Mouse (Mus musculus) liver, embryonic 12.5 days (tissue): ENCODE results near the gene Ank. TPM values are rescaled to one million over a fixed set of nuclear protein-coding genes. Genes with fewer than 3 reads are reported as not detected.
A peak's percentile ranks its signal among the peaks of the same experiment; 100 is the strongest.

ENCODE experiments used
- ATAC-seq: fragments of 200-750 bp; cut with Nextera tagmentation; 2 replicates; pipeline ENCODE4 v1.8.0; 2017; ENCODE audit warnings: moderate number of reproducible peaks, mild to moderate bottlenecking, moderate library complexity
- H3K27ac ChIP-seq: fragments of 300-500 bp; sonication (generic); 2 replicates; pipeline ENCODE4 v1.5.1; 2016; ENCODE audit warnings: mild to moderate bottlenecking
- H3K27me3 ChIP-seq: fragments of 300-500 bp; sonication (generic); replicated peaks from 2 replicates; pipeline ENCODE4 v1.6.1; 2016; ENCODE audit warnings: mild to moderate bottlenecking, moderate library complexity
- H3K36me3 ChIP-seq: fragments of 300-500 bp; sonication (generic); 2 replicates; pipeline ENCODE4 v1.6.1; 2016; ENCODE audit warnings: mild to moderate bottlenecking, moderate library complexity
- H3K4me1 ChIP-seq: fragments of 300-500 bp; sonication (generic); 2 replicates; pipeline ENCODE4 v1.6.1; 2016
- H3K4me2 ChIP-seq: fragments of 300-500 bp; sonication (generic); 2 replicates; pipeline ENCODE4 v1.6.1; 2016; ENCODE audit warnings: mild to moderate bottlenecking, moderate library complexity
- H3K4me3 ChIP-seq: fragments of 300-500 bp; sonication (generic); 2 replicates; pipeline ENCODE4 v1.5.1; 2016; ENCODE audit warnings: mild to moderate bottlenecking, moderate library complexity
- H3K9ac ChIP-seq: fragments of 300-500 bp; sonication (generic); 2 replicates; pipeline ENCODE4 v1.6.1; 2016; ENCODE audit warnings: mild to moderate bottlenecking, moderate library complexity
- H3K9me3 ChIP-seq: fragments of 300-500 bp; sonication (generic); replicated peaks from 2 replicates; pipeline ENCODE4 v1.6.1; 2016; ENCODE audit warnings: mild to moderate bottlenecking, moderate library complexity
- WGBS: fragments of 180-500 bp; shearing (Covaris S2); methylation state at CpG from one replicate; pipeline ENCODE4 v1.1.7; 2016; ENCODE audit not compliant: insufficient replicate concordance; 5-methylcytosine and 5-hydroxymethylcytosine counted together
- polyA plus RNA-seq: library from polyadenylated mRNA; unstranded; fragments of >200 nt; fragmentation: Nextera tagmentation; extraction: Ambion mirVana; gene quantifications from 2 replicates; pipeline ENCODE4 v1.2.1, GENCODE M21; 2016

The Ank gene
- polyA plus RNA-seq, 1 experiment from 2014 or later, result 13.6 TPM

DNA sequence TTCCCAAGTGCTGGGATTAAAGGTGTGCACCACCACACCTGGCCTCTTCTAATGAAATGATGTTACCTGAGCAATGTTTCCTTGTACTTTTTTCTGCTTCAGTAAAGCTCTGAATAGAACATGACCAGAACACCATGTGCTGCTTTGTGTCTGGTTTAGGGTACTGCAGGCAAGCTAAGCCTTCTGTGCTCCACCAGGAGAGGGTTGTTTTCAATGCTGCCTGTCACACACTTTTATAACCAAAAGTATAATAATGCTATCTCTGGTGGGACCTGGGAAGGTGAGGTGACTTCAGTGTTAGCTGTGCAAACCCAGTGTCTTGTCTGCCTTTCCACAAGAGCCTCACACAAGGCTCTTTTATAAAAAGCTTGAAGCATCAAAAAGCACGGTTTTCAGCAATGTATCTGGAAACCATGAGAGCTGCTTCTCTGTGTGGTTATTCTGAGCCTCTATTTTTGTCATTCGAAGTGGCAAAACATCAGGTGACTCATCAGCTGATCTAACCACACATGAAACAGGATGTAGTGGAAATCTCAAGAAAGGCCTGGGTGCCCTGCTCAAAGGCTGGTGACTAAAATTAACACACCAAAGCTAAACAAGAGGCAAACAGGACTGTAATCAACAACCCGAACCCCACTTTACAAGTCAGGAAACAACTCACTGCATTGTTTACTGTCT lies 130.1 kb downstream of the Ank start:
- Histone ChIP-seq H3K4me2 (no peak overlapping the region), H3K9ac (no peak overlapping the region), H3K27ac (no peak overlapping the region), H3K9me3 (no peaks in the 10 kb centered on the region), H3K4me1 (0 out of 2 replicates have a peak, but pooled peaks cover 12% of the 10 kb centered on the region), H3K27me3 (no peaks in the 10 kb centered on the region), H3K4me3 (no peak overlapping the region), H3K36me3 (peaks cover 94% of the 10 kb centered on the region)
- 31% methylated on average over 3 of the region's 3 CpGs for WGBS
- no peak for ATAC-seq

DNA sequence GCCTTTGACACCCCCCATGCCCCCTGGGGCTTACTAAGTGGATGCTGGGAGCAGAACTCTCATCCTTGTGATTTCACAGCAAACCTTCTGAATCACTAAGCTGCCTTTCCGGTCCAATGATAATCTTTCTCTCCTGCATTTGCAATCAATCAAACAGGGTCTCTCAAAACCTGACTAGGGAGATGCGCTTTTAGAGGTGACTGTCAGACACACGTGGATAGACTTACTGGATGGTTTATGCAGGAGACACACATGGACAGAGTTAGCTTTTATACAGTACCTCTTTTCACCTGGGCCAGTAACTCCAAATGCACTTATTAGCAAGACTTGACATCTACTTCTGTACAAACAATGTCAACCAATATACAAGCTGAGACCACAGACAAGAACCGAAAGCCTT lies 131.0 kb downstream of the Ank start:
- Histone ChIP-seq H3K4me1 (0 out of 2 replicates have a peak, but pooled peaks cover 12% of the 10 kb centered on the region), H3K9me3 (no peaks in the 10 kb centered on the region), H3K36me3 (peaks cover 90% of the 10 kb centered on the region), H3K27ac (no peak overlapping the region), H3K27me3 (no peaks in the 10 kb centered on the region), H3K4me3 (no peak overlapping the region), H3K4me2 (no peak overlapping the region), H3K9ac (no peak overlapping the region)
- no peak for ATAC-seq
- 80% methylated on average over 4 of the region's 4 CpGs for WGBS

DNA sequence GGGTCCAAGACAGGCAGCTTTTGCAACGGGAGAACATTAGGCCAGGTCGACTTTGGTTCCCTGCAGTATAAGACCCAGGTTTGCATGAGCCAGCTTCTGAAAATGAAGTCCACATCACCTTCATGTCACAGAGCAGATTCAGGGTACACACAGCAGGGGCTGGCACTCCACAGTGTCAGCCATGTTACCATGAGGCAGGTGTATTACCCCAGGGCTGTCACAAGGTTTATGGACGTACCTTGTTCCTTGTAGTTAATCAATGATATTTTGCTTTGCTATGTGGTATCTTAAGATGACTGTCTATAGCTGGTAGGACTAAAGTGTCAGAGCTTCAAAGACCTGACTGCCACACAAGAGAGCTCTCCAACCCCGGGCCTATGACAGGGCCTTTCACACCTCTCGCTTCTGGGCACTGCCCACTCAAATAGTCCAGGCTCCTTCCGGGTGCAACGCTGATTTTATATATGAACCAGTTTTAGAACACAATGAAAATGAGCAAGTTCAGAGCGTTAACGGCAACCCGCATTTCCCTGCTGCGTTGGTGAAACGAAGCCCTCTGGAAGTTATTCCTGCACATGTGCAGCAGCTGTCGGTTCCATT lies 132.4 kb downstream of the Ank start:
- peaks cover 88% of the 10 kb centered on the region for H3K36me3 ChIP-seq
- no peak for ATAC-seq
- WGBS, result 90% methylated on average over 13 of the region's 13 CpGs

DNA sequence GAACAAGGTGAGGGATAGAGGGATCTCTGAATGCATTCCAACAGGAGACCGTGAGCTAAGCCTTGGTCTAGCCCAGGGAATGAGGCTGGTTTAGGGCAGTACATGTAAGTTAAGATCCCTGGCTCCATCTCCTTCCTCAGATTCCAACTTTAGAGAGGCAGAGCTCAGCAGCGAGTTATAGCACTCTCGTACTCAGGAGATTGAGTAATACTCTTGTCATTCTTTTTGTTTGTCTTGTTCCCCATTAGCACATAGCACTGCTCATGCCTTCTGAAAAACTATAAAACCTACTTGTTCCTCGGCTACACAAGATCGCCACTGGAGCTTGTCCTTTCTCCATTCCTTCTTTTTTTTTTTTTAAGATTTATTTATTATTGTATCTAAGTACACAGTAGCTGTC lies 134.0 kb downstream of the Ank start:
- no peak for ATAC-seq
- WGBS, result 81% methylated on average over 5 of the region's 5 CpGs
- H3K36me3 ChIP-seq, result peaks cover 84% of the 10 kb centered on the region

More for the DNA sequence above, 132.4 kb downstream of the Ank start:
- Histone ChIP-seq H3K27me3 (no peaks in the 10 kb centered on the region), H3K4me3 (no peak overlapping the region), H3K4me1 (0 out of 2 replicates have a peak, but pooled peaks cover 12% of the 10 kb centered on the region), H3K4me2 (no peak overlapping the region), H3K9ac (no peak overlapping the region), H3K9me3 (no peaks in the 10 kb centered on the region), H3K27ac (no peak overlapping the region)

DNA sequence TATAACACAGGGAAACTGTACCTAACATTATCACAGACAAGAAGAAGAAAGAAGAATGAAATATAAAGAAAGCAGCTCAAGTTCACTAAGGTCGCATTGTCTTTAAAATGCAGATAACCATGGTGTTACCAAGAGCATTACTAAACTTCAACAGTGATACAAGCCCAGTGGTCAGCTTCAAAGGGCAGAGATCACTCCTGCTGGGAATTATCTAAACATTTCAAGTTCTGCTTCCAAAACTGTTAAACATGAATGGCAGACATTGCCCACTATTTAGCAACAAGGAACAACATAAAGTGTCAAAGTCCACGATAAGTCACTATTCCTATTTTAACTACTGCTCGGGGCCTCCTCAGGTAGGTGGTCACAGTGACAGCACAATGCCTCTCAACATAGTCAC lies 138.1 kb downstream of the Ank start:
- Histone ChIP-seq H3K4me3 (no peak overlapping the region), H3K36me3 (peaks cover 86% of the 10 kb centered on the region), H3K4me2 (no peak overlapping the region), H3K9me3 (no peaks in the 10 kb centered on the region), H3K9ac (no peak overlapping the region), H3K27ac (no peak overlapping the region), H3K27me3 (no peaks in the 10 kb centered on the region), H3K4me1 (no peaks in the 10 kb centered on the region)
- 75% methylated on average over 3 of the region's 3 CpGs for WGBS
- ATAC-seq, result no peak

More for the DNA sequence above, 134.0 kb downstream of the Ank start:
- Histone ChIP-seq H3K27me3 (no peaks in the 10 kb centered on the region), H3K4me3 (no peak overlapping the region), H3K4me2 (no peak overlapping the region), H3K9ac (no peak overlapping the region), H3K27ac (no peak overlapping the region), H3K4me1 (0 out of 2 replicates have a peak, but pooled peaks cover 12% of the 10 kb centered on the region), H3K9me3 (no peaks in the 10 kb centered on the region)

DNA sequence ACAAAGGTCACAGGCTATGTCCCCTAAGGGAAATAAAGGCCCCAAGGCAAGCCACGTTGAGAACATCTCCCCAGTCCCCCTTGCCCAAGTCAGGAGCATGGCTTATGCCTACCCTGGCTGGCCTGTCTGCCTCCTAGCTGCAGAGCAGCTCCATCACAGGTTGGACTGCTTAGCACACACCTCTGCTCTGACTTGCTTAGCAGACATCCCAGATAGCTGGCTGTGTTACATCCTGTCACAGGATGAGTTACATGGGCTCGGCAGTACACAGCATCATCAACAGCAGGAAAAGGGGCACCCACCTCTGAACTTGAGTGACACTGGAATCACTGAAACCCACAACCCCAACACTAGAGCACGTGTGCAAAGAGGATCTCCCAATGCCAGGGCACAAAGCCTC lies 138.8 kb downstream of the Ank start:
- Histone ChIP-seq H3K4me2 (no peak overlapping the region), H3K27ac (no peak overlapping the region), H3K4me3 (no peak overlapping the region), H3K9ac (no peak overlapping the region), H3K27me3 (no peaks in the 10 kb centered on the region), H3K9me3 (no peaks in the 10 kb centered on the region), H3K4me1 (no peaks in the 10 kb centered on the region), H3K36me3 (peaks cover 86% of the 10 kb centered on the region)
- 67% methylated on average over 3 of the region's 3 CpGs for WGBS
- ATAC-seq, result no peak

DNA sequence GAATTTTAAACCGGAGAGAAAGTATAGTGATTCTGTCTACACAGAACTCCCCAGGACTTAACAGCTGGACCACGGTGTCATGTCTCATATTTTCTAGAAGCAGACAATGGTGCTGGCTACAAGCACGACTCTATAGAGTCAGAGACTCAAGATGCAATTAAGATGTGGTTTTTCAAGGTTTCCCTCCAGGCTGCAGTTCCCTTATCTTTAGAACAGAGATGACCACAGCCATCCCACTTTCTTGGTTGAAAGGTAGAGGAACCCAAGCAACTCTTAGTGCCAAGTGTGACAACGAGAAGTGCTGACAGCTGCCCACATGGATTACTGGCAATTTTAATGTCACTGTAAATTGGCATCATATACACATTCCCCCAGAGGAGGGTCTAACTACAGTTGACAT lies 143.1 kb downstream of the Ank start:
- no peak overlapping the region for H3K9ac ChIP-seq
- 47% methylated on average over 4 of the region's 4 CpGs for WGBS
- H3K9me3 ChIP-seq, result no peaks in the 10 kb centered on the region
- H3K27me3 ChIP-seq, result no peaks in the 10 kb centered on the region
- H3K4me3 ChIP-seq, result no peak overlapping the region
- no peaks in the 10 kb centered on the region for H3K4me1 ChIP-seq
- ATAC-seq, result no peak
- peaks cover 91% of the 10 kb centered on the region for H3K36me3 ChIP-seq
- no peak overlapping the region for H3K4me2 ChIP-seq
- H3K27ac ChIP-seq, result no peak overlapping the region

DNA sequence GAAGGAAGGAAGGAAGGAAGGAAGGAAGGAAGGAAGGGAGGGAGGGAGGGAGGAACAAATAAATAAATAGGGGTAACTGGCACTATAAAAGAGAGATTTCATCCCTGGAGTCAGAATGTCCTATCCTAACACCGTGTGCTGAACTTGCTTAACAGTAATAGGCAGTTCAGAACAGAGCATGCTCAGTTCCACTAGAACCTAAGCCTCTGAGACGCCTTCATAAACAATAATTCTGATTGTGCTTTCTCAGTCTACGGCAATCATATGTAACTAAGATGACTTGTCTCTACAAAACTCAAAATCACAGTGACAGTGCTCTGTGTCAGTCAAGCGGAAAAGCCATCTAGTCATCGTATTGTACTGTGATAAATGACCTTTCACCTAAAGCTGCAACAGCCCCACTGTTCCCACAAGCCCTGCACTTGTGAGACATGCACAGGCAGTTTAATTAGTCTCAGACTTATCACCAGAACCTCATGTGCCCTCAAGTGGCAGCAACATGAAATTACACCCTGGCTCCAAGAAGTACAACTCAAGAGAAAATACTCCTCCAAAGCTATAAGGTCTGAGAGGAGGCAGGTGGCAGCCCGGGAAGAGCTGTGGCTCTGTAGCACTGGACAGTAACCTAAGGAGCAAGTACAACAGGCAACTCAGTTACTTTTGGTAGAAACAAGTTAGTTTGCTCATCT lies 146.2 kb downstream of the Ank start:
- Histone ChIP-seq H3K4me1 (no peaks in the 10 kb centered on the region), H3K4me3 (no peak overlapping the region), H3K4me2 (no peak overlapping the region), H3K27ac (no peak overlapping the region), H3K27me3 (no peaks in the 10 kb centered on the region), H3K9ac (no peak overlapping the region), H3K36me3 (peaks cover 92% of the 10 kb centered on the region), H3K9me3 (no peaks in the 10 kb centered on the region)
- peak; percentile 39; the same call in 1 of the 2 replicates for ATAC-seq
- WGBS, result 57% methylated on average over 6 of the region's 6 CpGs

DNA sequence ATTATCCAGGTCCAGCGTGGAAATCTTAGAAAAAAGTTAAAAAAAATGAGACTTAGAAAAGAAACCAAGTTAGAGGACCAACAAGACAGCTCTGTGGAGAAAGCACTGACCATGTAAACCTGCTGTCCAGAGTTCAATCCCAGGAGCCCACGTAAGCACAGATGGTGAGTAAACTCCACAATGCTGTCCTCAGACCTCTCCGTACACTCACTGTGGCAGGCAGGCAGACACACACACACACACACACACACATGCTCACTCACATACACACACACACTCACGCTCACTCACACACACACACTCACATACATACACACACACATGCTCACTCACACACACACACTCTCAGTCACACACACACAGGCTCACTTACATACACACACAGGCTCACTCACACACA lies 146.8 kb downstream of the Ank start:
- 82% methylated on average over 4 of the region's 4 CpGs for WGBS
- peak; percentile 33; the same call in 1 of the 2 replicates for ATAC-seq
- Histone ChIP-seq H3K4me2 (no peak overlapping the region), H3K27me3 (no peaks in the 10 kb centered on the region), H3K9ac (no peak overlapping the region), H3K27ac (no peak overlapping the region), H3K4me1 (no peaks in the 10 kb centered on the region), H3K36me3 (peaks cover 92% of the 10 kb centered on the region), H3K9me3 (no peaks in the 10 kb centered on the region), H3K4me3 (no peak overlapping the region)

DNA sequence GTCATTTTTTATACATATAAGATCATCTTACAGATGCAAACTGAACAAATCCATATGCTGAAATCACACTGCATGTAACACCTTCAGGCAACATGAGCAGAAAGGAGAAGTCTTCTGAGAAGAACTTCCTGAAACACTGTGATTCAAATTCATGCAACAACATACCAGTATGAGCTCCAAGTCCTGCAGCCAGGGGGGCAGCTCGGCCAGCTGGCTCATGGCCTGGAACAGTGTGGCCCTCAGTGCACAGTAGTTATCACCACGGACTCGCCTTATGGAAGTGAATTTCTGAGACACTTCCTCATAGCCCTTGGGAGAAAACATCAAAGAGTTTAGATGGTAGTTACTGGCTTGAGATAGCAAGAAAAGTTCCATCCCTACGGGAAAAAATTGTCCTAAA lies 149.7 kb downstream of the Ank start:
- no peak overlapping the region for H3K9ac ChIP-seq
- no peak overlapping the region for H3K4me3 ChIP-seq
- H3K4me2 ChIP-seq, result no peak overlapping the region
- H3K36me3 ChIP-seq, result peaks cover 91% of the 10 kb centered on the region
- ATAC-seq, result no peak
- 78% methylated on average over 4 of the region's 4 CpGs for WGBS
- no peaks in the 10 kb centered on the region for H3K9me3 ChIP-seq
- H3K27me3 ChIP-seq, result no peaks in the 10 kb centered on the region
- H3K27ac ChIP-seq, result no peak overlapping the region
- H3K4me1 ChIP-seq, result peaks cover 26% of the 10 kb centered on the region

DNA sequence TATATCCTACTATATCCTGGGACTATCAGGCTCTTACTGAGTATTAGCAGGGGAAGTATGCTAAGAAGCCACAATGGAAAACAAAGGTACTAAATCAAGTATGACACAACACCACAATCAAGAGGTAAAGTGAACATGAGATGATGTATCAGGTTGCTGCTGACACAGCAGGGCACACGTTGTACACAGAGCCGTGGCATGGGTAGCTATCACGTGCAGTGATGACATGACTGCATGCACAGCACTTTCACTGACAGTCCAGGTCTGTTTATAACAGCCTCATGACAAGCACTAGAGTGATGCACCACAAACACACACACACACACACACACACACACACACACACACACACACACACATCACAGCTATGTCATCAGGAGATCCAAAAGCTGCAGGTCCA lies 150.8 kb downstream of the Ank start:
- no peak overlapping the region for H3K27ac ChIP-seq
- no peaks in the 10 kb centered on the region for H3K27me3 ChIP-seq
- peaks cover 31% of the 10 kb centered on the region for H3K4me1 ChIP-seq
- H3K4me2 ChIP-seq, result no peak overlapping the region
- peaks cover 88% of the 10 kb centered on the region for H3K36me3 ChIP-seq
- no peak for ATAC-seq
- no peak overlapping the region for H3K4me3 ChIP-seq
- no peaks in the 10 kb centered on the region for H3K9me3 ChIP-seq
- H3K9ac ChIP-seq, result no peak overlapping the region
- WGBS, result 83% methylated on average over 3 of the region's 3 CpGs
